In the genomic region with DNA sequence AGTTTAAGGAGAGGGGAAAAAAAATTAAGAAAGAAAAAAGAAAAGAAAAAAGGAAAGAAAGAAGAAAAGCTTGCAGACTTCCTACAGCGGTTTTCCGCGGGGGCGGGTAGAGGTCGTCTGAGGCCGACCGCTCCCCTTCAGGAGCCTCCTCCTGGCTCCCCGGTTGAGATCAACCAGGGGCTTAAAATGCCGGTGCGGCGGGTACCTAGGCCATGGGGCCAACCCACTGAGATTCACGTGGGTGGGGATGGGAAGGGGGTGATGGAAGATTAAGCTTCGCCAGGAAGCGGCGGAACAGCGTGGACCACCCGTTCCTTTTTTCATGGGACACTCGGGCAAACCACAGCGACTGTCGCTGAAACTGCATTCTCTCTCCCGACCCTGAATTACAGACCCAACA, we compare ENCODE assay signal across 9 mouse cellular contexts. TPM values are rescaled to one million over a fixed set of nuclear protein-coding genes. Genes with fewer than 3 reads are reported as not detected.
DNase-seq lines count a peak whose midpoint lies in the region; ATAC-seq lines count a peak whose summit lies in the region.
"Had no signal": no experiment of that assay in that cellular context is flagged by ENCODE, and none has a peak within 500 bp of the region (broad histone marks: within the 10 kb centered on the region; RNA-seq: fewer than 3 reads in every experiment).

No protein-coding gene starts in this region.

- no peaks in the 10 kb centered on the region for H3K9me3 ChIP-seq in lung, embryonic 15.5 days
- no peaks in the 10 kb centered on the region for H3K9me3 ChIP-seq in forebrain, embryonic 14.5 days (replicated peaks; ENCODE audit: control insufficient read depth, low read length)
- no peaks in the 10 kb centered on the region for H3K9me3 ChIP-seq in liver, embryonic 13.5 days (replicated peaks)

- H3K36me3 ChIP-seq in lung, embryonic 15.5 days: no peaks in the 10 kb centered on the region
- H3K36me3 ChIP-seq in forebrain, embryonic 14.5 days (ENCODE audit: control insufficient read depth, insufficient read depth, low read length): peaks cover 2% of the 10 kb centered on the region; the same call in 1 of the 2 replicates
- H3K36me3 ChIP-seq in liver, embryonic 13.5 days: no peaks in the 10 kb centered on the region; the same call in 1 of the 2 replicates

- peak overlapping the region; percentile 98 for H3K9ac ChIP-seq in lung, embryonic 15.5 days
- H3K9ac ChIP-seq in forebrain, embryonic 14.5 days (ENCODE audit: low read length): peak overlapping the region; percentile 82
- H3K9ac ChIP-seq in liver, embryonic 13.5 days: peak overlapping the region; percentile 83

- DNase-seq in lung, postnatal 25 days (ENCODE audit: low spot score): no peak
- no peak for DNase-seq in forebrain, embryonic 14.5 days (ENCODE audit: low spot score)
- no peak for DNase-seq in liver, embryonic 13.5 days
- peak; percentile 66 for DNase-seq in thymus, postnatal 14 days
- no peak for DNase-seq in layer of hippocampus, adult 9-11 months
- no peak for DNase-seq in urinary bladder, postnatal 14 days (ENCODE audit: low spot score)

- 3% methylated on average over 21 of the region's 21 CpGs for WGBS in lung, embryonic 15.5 days
- WGBS in forebrain, embryonic 14.5 days: 4% methylated on average over 21 of the region's 21 CpGs
- 4% methylated on average over 21 of the region's 21 CpGs for WGBS in liver, embryonic 13.5 days (ENCODE audit: insufficient replicate concordance)

- H3K4me1 ChIP-seq in lung, embryonic 15.5 days: peaks cover 56% of the 10 kb centered on the region
- H3K4me1 ChIP-seq in forebrain, embryonic 14.5 days (ENCODE audit: control insufficient read depth, insufficient read depth, low read length): peaks cover 29% of the 10 kb centered on the region
- peaks cover 76% of the 10 kb centered on the region for H3K4me1 ChIP-seq in liver, embryonic 13.5 days (replicated peaks)

- H3K4me2 ChIP-seq in lung, embryonic 15.5 days: peak overlapping the region; percentile 81
- peak overlapping the region; percentile 93 for H3K4me2 ChIP-seq in forebrain, embryonic 14.5 days (ENCODE audit: low read length)
- peak overlapping the region; percentile 94 for H3K4me2 ChIP-seq in liver, embryonic 13.5 days

- no peak for ATAC-seq in lung, embryonic 15.5 days (ENCODE audit: borderline replicate concordance, extremely low read depth, low FRiP score, low TSS enrichment)
- no peak for ATAC-seq in forebrain, embryonic 14.5 days
- ATAC-seq in liver, embryonic 13.5 days (ENCODE audit: low read depth): no peak
- no peak for ATAC-seq in megakaryocyte-erythroid progenitor cell, adult 5-6 weeks (replicated peaks; ENCODE audit: low FRiP score, low TSS enrichment, poor library complexity, severe bottlenecking)
- ATAC-seq: activated CD4-positive, CD25-positive, alpha-beta regulatory T cell, adult 4 months had no signal

- H3K4me3 ChIP-seq in lung, embryonic 15.5 days: peak overlapping the region; percentile 98
- H3K4me3 ChIP-seq in forebrain, embryonic 14.5 days (ENCODE audit: low read depth, low read length): peak overlapping the region; percentile 87
- peak overlapping the region; percentile 78 for H3K4me3 ChIP-seq in liver, embryonic 13.5 days (replicated peaks)

- H3K27me3 ChIP-seq in lung, embryonic 15.5 days: no peaks in the 10 kb centered on the region
- H3K27me3 ChIP-seq in forebrain, embryonic 14.5 days (replicated peaks; ENCODE audit: control insufficient read depth, insufficient read depth, low read length): peaks cover 13% of the 10 kb centered on the region; the same call in 1 of the 2 replicates
- peaks cover 51% of the 10 kb centered on the region for H3K27me3 ChIP-seq in liver, embryonic 13.5 days

- H3K27ac ChIP-seq in lung, embryonic 15.5 days: no peak overlapping the region
- no peak overlapping the region for H3K27ac ChIP-seq in forebrain, embryonic 14.5 days (ENCODE audit: low read depth, low read length)
- no peak overlapping the region for H3K27ac ChIP-seq in liver, embryonic 13.5 days

RNA-seq across cellular contexts. Expression of a gene that starts 2.3 kb away (rescaled TPM):
- polyA plus RNA-seq in lung, embryonic 15.5 days (2015; fragmentation: Nextera tagmentation; extraction: Ambion mirVana): 23.7 and 24.1 TPM in 2 replicates
- 20.3 and 29.9 TPM in 2 replicates for polyA plus RNA-seq in forebrain, embryonic 14.5 days (2014; fragmentation: Nextera tagmentation; extraction: Ambion mirVana)
- polyA plus RNA-seq in liver, embryonic 13.5 days (2015; fragmentation: Nextera tagmentation; extraction: Ambion mirVana): 3.8 and 3.9 TPM in 2 replicates
- total RNA-seq in megakaryocyte-erythroid progenitor cell, adult 5-6 weeks (2014; fragmentation: Nextera tagmentation): 10.4 and 23.6 TPM in 2 replicates
- total RNA-seq in megakaryocyte-erythroid progenitor cell, adult 5-6 weeks (2017): 0.66 and 2.0 TPM in 2 replicates
